Mouse (Mus musculus) forebrain, embryonic 11.5 days (tissue): ENCODE measurements around the gene Tmem222. TPM values are rescaled to one million over a fixed set of nuclear protein-coding genes. Genes with fewer than 3 reads are reported as not detected.

ENCODE experiments used
- polyA plus RNA-seq: library from polyadenylated mRNA; unstranded; fragments of >200 nt; fragmentation: Nextera tagmentation; extraction: Ambion mirVana; gene quantifications from 2 replicates; pipeline ENCODE4 v1.2.1, GENCODE M21; 2014

The Tmem222 gene
- polyA plus RNA-seq, 1 experiment from 2014 or later: 80.6 TPM

Other genes with a start within 250 kb of the Tmem222 start
- gene Wasf2, start 147.3 kb downstream of the Tmem222 start, polyA plus RNA-seq: 28.8 and 33.2 TPM in 2 replicates
- gene Cd164l2, start 65.7 kb downstream of the Tmem222 start, polyA plus RNA-seq: not detected in 2 replicates
- gene Gpr3, start 65.3 kb downstream of the Tmem222 start, polyA plus RNA-seq: 0.37 TPM in 1 of 2 replicates, not detected in the other
- gene Map3k6, start 37.0 kb downstream of the Tmem222 start, polyA plus RNA-seq: 1.2 and 3.0 TPM in 2 replicates
- gene Sytl1, start 14.7 kb downstream of the Tmem222 start, polyA plus RNA-seq: 1.5 and 2.8 TPM in 2 replicates
- gene Wdtc1, start 75.7 kb upstream of the Tmem222 start, polyA plus RNA-seq: 21.0 and 24.7 TPM in 2 replicates
- 7.4 and 9.4 TPM in 2 replicates for gene Slc9a1, start 91.9 kb upstream of the Tmem222 start, polyA plus RNA-seq
- 0.76 and 0.80 TPM in 2 replicates for gene Tent5b, start 202.3 kb upstream of the Tmem222 start, polyA plus RNA-seq
- 1.8 and 1.9 TPM in 2 replicates for gene Trnp1, start 220.8 kb upstream of the Tmem222 start, polyA plus RNA-seq
- gene Kdf1, start 241.2 kb upstream of the Tmem222 start, polyA plus RNA-seq: 1.1 and 2.1 TPM in 2 replicates